Mouse (Mus musculus) heart, postnatal 4 days (tissue): ENCODE results near the gene Cacnb4. TPM values are rescaled to one million over a fixed set of nuclear protein-coding genes. Genes with fewer than 3 reads are reported as not detected.

Source experiments
- DNase-seq: peaks from one replicate; pipeline ENCODE4 v3.0.0; 2021
- total RNA-seq, 2 experiments: library from RNA; stranded (reverse); gene quantifications; 2 replicates each; pipeline ENCODE4 v1.2.3; 2021

Gene Cacnb4
- 1 to 10 TPM in 1 of 2 experiments, under 1 TPM in 1; 0.72 to 1.0 TPM for total RNA-seq

- DNase-seq, result peak; percentile 42
Measured at GRCm38 (mm10) chr2:52676023-52676912, at the start of gene Cacnb4. Gene Cacnb4, minus strand, starts transcription at chr2:52676831.

- DNase-seq, result no peak
Measured at GRCm38 (mm10) chr2:52720231-52721025, 43.8 kb upstream of the Cacnb4 start.

DNA sequence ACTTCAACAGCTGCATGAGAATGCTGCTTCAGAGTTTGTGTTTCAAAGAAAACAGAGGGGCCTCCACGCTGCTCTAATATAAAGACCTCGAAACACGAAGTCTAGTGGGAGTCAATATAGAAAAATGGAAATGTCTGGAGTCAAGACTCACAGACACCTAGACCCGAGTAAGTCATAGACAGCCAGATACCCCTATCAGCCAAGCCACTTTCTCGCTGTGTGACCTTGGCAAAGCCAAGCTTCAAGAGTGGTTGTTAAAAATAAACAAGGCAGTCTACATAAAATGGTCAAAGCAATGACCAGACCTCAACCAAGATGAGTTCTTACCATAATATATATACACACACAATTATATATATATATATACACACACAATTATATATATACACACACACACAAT, 40.4 kb upstream of the Cacnb4 start:
- no peak for DNase-seq

GRCm38 (mm10) chr2:52715538-52715937, 38.9 kb upstream of the Cacnb4 start:
- DNase-seq, result no peak

DNA sequence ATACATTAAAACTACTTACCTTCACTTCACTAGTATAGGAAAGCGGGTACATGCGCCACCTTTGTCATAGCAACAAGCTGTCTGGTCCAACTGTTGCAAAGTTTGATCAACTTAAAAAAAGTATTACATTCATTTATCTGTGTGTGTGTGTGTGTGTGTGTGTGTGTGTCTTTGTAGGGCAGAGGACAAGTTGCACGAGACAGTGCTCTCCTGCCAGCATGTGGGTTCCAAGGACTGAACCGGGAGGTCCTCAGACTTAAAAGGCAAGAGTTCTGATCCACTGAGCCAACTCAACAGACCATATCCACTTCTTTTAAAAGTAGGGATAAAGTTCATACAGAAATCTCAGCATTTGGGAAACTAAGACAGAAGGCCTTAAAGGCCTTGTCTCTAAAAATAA, 37.5 kb upstream of the Cacnb4 start:
- DNase-seq, result no peak

DNA sequence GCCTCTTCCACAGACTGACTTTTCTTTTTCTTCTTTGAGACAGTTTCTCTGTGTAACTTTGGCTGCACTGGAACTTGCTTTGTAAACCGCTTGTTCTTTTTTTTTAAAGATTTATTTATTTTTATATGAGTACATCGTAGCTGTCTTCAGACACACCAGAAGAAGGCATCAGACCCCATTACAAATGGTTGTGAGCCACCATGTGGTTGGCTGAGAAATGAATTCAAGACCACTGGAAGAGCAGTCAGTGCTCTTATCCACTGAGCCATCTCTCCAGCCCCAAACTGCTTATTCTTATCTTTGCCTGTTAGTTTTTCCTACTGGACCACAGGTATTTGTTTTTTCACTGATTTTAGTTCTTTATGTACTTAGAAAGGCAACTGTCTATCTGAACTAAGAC, 34.2 kb upstream of the Cacnb4 start:
- no peak for DNase-seq

GRCm38 (mm10) chr2:52709417-52709816, 32.8 kb upstream of the Cacnb4 start:
- no peak for DNase-seq

GRCm38 (mm10) chr2:52701368-52702036, 24.9 kb upstream of the Cacnb4 start:
- DNase-seq, result no peak

- DNase-seq, result no peak
Measured at GRCm38 (mm10) chr2:52700352-52700751, 23.7 kb upstream of the Cacnb4 start.

DNA sequence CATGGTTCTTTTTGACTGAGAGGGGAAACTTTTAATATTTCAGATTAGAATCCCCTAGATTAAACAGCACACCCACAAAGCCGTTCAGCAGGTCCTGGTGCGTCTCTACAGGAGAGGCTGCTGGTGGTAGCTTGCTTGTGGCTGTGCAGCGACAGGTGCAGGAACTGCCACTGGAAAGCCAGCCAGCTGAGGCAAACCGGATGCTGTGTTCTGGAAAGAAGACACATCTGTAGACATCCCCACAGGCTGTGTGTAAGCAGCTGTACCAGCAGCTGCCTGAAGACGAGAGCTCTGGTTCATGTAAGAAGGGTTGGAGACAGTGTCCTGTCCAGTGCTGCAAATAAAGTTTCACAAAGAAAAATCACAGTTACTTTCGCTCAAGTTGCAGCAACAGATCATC, 18.0 kb upstream of the Cacnb4 start:
- DNase-seq, result no peak

GRCm38 (mm10) chr2:52691745-52692144, 15.1 kb upstream of the Cacnb4 start:
- no peak for DNase-seq

DNA sequence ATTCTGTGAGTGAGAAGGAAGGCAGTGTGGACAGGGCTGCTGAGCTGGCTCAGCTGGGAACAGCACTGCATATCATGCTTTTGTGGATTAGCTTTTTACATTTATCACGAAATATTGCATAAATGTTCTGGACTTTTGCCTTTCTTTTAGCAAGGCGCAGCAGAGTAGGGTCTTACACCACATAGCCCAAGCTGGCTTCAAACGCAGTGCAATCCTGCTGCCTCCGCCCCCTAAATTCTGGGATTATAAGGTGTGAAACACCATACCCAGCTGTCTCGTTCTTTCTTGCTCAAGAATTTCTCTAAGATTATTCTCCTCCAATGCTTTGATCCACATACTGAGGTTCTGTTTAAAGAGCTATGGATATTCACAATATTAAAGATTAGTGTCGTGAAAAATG, 10.0 kb upstream of the Cacnb4 start:
- no peak for DNase-seq

GRCm38 (mm10) chr2:52677589-52677988, 958 bp upstream of the Cacnb4 start:
- no peak for DNase-seq

GRCm38 (mm10) chr2:52676913-52677303, 277 bp upstream of the Cacnb4 start:
- no peak for DNase-seq

- DNase-seq, result no peak
Measured at GRCm38 (mm10) chr2:52675278-52675987, 1.2 kb downstream of the Cacnb4 start.

DNA sequence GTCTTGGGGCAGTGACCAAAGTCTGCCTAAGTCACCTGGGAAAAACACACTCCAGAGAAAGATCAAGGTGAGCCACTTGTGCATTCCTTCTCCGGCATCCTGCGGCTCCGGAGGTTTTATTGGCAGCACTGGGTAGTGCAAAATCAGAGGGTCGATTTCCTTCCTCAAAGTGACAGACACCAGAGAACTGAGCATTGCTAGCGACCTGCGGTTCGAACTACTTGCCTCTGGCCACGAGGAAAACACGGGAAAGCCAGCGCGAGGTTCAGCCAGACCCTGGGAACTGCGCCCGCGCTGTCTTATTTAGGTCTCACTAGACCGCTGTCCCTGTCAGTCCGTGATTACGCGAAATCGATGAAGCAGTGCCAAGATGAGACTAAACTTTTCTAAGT, 1.7 kb downstream of the Cacnb4 start:
- DNase-seq, result peak; percentile 17

- no peak for DNase-seq
Measured at GRCm38 (mm10) chr2:52673172-52673571, 3.5 kb downstream of the Cacnb4 start.

DNA sequence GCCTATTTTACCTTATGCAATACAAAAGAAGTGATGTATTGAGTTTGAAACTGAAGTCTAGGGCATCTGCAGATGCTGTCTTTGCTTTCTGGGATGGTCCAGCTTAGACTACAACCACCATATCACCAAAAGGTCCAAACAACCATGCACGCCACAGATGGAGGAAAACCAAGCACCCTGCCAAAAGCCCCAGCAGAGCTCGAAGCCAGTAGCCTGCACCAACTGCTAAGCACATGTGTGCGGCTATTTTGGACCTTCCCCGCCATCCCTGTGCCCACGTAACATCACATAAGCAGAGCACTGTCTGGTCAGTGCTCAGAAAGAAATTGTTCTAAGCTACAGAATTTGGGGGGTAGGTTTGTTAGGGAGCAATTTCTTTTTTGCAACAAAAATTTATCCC, 5.9 kb downstream of the Cacnb4 start:
- no peak for DNase-seq

DNA sequence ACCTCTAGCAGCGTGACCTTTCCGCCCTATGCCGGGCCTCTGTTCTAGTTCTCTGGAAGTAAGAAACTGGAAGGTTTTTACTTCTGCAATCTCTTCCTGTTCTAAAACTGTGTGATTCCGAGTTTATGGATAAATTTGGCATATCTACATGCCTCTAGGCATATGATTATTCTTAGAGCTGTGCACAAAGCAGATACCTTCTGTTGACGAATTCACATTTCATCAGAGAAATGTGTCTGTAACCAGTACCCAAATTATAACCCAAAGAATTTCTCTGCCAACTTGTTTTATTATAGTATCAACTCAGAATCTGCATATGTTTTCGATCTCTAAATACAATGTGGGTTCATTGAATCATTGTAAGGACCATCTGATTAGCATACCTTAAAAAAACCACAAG, 8.2 kb downstream of the Cacnb4 start:
- no peak for DNase-seq

GRCm38 (mm10) chr2:52656722-52657121, 19.9 kb downstream of the Cacnb4 start:
- DNase-seq, result no peak

DNA sequence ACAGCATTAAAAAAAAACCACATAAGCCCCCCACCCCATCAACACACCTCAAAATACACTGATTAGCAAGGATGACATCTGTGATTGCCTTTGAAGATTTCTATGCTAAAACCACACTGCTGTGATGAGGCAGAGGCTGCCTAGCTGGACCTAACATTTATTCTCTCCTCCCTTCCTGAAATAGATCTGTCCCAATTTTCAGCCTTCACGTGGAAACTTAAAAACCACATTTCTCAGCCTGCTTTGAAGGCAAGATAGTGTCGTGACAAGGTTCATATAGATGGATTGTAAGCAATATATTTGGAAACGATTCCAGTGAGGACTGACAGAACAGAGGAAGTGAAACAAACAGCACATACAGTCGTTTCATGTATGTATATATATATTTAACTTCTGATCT, 22.1 kb downstream of the Cacnb4 start:
- no peak for DNase-seq

DNA sequence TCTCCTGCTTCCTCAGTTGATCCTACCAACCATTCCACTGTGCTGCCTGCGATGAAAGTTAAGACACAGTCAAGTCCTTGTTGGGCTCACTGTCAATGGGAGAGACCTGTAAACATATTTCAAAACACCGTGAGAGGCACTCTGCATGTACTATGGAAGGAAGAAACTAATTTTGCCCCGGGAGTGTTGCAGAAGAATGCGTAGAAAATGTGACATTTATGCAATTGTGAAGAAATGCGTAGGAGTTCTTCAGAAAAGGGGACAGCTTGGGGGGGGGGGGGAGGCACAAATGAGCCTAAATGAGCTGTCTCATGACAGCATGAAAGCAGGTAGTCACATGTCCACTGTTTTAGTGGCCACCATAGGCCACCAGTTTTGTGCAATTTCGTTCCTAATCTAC, 25.1 kb downstream of the Cacnb4 start:
- no peak for DNase-seq
